Mouse (Mus musculus): Measurements from ENCODE around the gene Nacad. TPM values are rescaled to one million over a fixed set of nuclear protein-coding genes. Genes with fewer than 3 reads are reported as not detected.

Nacad gene
- polyA plus RNA-seq, 1 experiment, result 0.96 TPM

- Histone ChIP-seq H3K79me3 (ENCODE audit: low read depth) (peaks cover 13% of the 10 kb centered on the region), H3K4me3 (ENCODE audit: insufficient read depth, poor library complexity, severe bottlenecking) (no peak overlapping the region), H3K36me3 (ENCODE audit: control insufficient read depth, insufficient read depth) (peaks cover 46% of the 10 kb centered on the region), H3K27me3 (ENCODE audit: control insufficient read depth, insufficient read depth, insufficient read length) (no peaks in the 10 kb centered on the region), H3K79me2 (ENCODE audit: control insufficient read depth, insufficient read depth) (peaks cover 66% of the 10 kb centered on the region), H3ac (ENCODE audit: control insufficient read depth, insufficient read length, low read depth) (no peak overlapping the region)
- TF ChIP-seq CEBPB (IDR thresholded peaks at IDR 0.05; ENCODE audit: low read depth), result no peak
Observed at GRCm38 (mm10) chr11:6568584-6569409, 37.1 kb downstream of the Nacad start.

DNA sequence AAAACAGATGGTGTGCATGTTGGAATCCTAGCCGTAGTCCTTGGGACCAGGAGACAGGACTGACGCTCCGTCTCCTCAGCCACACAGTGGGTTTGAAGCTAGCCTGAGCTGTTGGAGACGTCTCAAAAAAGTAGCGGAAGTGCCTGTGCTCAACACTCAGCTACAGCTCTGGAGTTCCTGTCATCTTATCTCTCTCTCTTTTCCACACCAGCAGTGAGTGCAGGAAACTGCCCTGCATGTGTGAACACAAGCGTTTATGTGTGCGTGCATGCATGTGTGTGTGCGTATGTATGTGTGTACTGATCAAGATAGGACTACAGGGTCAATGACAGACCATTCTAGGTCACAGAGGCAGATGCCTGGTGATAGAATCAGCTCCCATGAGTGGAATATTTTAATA, 37.9 kb downstream of the Nacad start:
- Histone ChIP-seq H3K27me3 (ENCODE audit: control insufficient read depth, insufficient read depth, insufficient read length) (no peaks in the 10 kb centered on the region), H3K36me3 (ENCODE audit: control insufficient read depth, insufficient read depth) (peaks cover 43% of the 10 kb centered on the region), H3K4me3 (ENCODE audit: insufficient read depth, poor library complexity, severe bottlenecking) (no peak overlapping the region), H3ac (ENCODE audit: control insufficient read depth, insufficient read length, low read depth) (no peak overlapping the region), H3K79me2 (ENCODE audit: control insufficient read depth, insufficient read depth) (peaks cover 74% of the 10 kb centered on the region), H3K79me3 (ENCODE audit: low read depth) (peaks cover 18% of the 10 kb centered on the region)
- TF ChIP-seq CTCF (IDR thresholded peaks at IDR 0.05; ENCODE audit: control insufficient read depth, insufficient read depth, insufficient read length), result no peak
- no peak for TF ChIP-seq MYOD1 (IDR thresholded peaks at IDR 0.05; ENCODE audit: control insufficient read depth, insufficient read length, low read depth)
- TF ChIP-seq CEBPB (IDR thresholded peaks at IDR 0.05; ENCODE audit: low read depth), result no peak
- no peak for TF ChIP-seq FOSL1 (IDR thresholded peaks at IDR 0.05; ENCODE audit: insufficient read depth, low read length, poor library complexity, severe bottlenecking)
- no peak for TF ChIP-seq USF1 (IDR thresholded peaks at IDR 0.05; ENCODE audit: low read depth)
- no peak for TF ChIP-seq MYOG (IDR thresholded peaks at IDR 0.05; ENCODE audit: control insufficient read depth, extremely low read depth, insufficient read length)
- no peak for TF ChIP-seq MAX (IDR thresholded peaks at IDR 0.05)

DNA sequence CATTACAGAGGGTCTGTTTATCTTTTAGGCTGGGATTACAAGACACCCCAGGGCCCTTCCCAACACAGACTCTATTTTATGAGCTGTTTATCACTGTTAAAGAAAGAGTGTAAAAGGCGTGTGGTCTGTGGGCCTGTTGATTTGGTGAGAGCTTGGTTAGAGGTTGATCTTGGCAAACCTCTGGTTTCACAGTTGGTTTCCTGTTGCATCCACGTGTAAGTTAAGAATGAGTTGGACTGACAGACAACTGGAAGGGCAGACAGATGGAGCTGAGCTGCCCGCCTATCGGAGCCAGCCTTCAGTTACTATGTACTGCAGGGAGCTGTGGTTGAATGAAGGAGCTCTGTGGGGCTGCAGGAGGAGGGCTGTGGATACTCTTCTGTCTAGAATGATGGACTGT, 39.4 kb downstream of the Nacad start:
- no peak overlapping the region for H3ac ChIP-seq (ENCODE audit: control insufficient read depth, insufficient read length, low read depth)
- no peak overlapping the region for H3K4me3 ChIP-seq (ENCODE audit: insufficient read depth, poor library complexity, severe bottlenecking)
- peaks cover 42% of the 10 kb centered on the region for H3K36me3 ChIP-seq (ENCODE audit: control insufficient read depth, insufficient read depth)
- H3K27me3 ChIP-seq (ENCODE audit: control insufficient read depth, insufficient read depth, insufficient read length), result no peaks in the 10 kb centered on the region
- peaks cover 26% of the 10 kb centered on the region for H3K79me3 ChIP-seq (ENCODE audit: low read depth)
- H3K79me2 ChIP-seq (ENCODE audit: control insufficient read depth, insufficient read depth), result peaks cover 79% of the 10 kb centered on the region
- TF ChIP-seq CTCF (IDR thresholded peaks at IDR 0.05; ENCODE audit: control insufficient read depth, insufficient read depth, insufficient read length), result no peak
- no peak for TF ChIP-seq USF1 (IDR thresholded peaks at IDR 0.05; ENCODE audit: low read depth)
- TF ChIP-seq MAX (IDR thresholded peaks at IDR 0.05), result no peak

DNA sequence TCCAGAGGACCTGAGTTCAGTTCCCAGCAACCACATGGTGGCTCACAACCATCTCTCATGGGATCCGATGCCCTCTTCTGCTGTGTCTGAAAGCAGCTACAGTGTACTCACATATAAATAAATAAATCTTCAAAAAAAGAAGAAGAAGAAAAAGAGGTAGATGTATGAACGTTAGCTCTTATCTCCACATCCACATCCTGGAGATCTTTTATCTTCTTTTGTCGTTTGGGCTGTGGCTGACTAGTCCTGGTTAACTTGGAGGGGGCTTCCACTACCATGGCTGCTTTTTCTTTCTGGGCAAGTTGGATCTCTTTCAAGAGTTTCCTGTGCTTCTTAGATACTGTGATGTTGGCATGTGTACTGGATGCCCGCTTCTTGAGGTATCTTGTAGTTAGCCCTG, 42.7 kb downstream of the Nacad start:
- Histone ChIP-seq H3K79me3 (ENCODE audit: low read depth) (peaks cover 58% of the 10 kb centered on the region), H3K27me3 (ENCODE audit: control insufficient read depth, insufficient read depth, insufficient read length) (no peaks in the 10 kb centered on the region), H3K79me2 (ENCODE audit: control insufficient read depth, insufficient read depth) (peaks cover 88% of the 10 kb centered on the region), H3K36me3 (ENCODE audit: control insufficient read depth, insufficient read depth) (peaks cover 26% of the 10 kb centered on the region), H3ac (ENCODE audit: control insufficient read depth, insufficient read length, low read depth) (no peak overlapping the region), H3K4me3 (ENCODE audit: insufficient read depth, poor library complexity, severe bottlenecking) (no peak overlapping the region)
- TF ChIP-seq USF1 (IDR thresholded peaks at IDR 0.05; ENCODE audit: low read depth) (no peak), CTCF (IDR thresholded peaks at IDR 0.05; ENCODE audit: control insufficient read depth, insufficient read depth, insufficient read length) (no peak), MYOG (IDR thresholded peaks at IDR 0.05; ENCODE audit: control insufficient read depth, extremely low read depth, insufficient read length) (no peak), MAX (IDR thresholded peaks at IDR 0.05) (no peak), CEBPB (IDR thresholded peaks at IDR 0.05; ENCODE audit: low read depth) (no peak), MYOD1 (IDR thresholded peaks at IDR 0.05; ENCODE audit: control insufficient read depth, insufficient read length, low read depth) (no peak), FOSL1 (IDR thresholded peaks at IDR 0.05; ENCODE audit: insufficient read depth, low read length, poor library complexity, severe bottlenecking) (no peak)

- Histone ChIP-seq H3K27me3 (ENCODE audit: control insufficient read depth, insufficient read depth, insufficient read length) (no peaks in the 10 kb centered on the region), H3K79me3 (ENCODE audit: low read depth) (peaks cover 63% of the 10 kb centered on the region), H3K4me3 (ENCODE audit: insufficient read depth, poor library complexity, severe bottlenecking) (no peak overlapping the region), H3K79me2 (ENCODE audit: control insufficient read depth, insufficient read depth) (peaks cover 89% of the 10 kb centered on the region), H3K36me3 (ENCODE audit: control insufficient read depth, insufficient read depth) (peaks cover 30% of the 10 kb centered on the region), H3ac (ENCODE audit: control insufficient read depth, insufficient read length, low read depth) (no peak overlapping the region)
- TF ChIP-seq MYOD1 (IDR thresholded peaks at IDR 0.05; ENCODE audit: control insufficient read depth, insufficient read length, low read depth), result no peak
- no peak for TF ChIP-seq CEBPB (IDR thresholded peaks at IDR 0.05; ENCODE audit: low read depth)
- TF ChIP-seq MAX (IDR thresholded peaks at IDR 0.05), result no peak
- no peak for TF ChIP-seq FOSL1 (IDR thresholded peaks at IDR 0.05; ENCODE audit: insufficient read depth, low read length, poor library complexity, severe bottlenecking)
- TF ChIP-seq MYOG (IDR thresholded peaks at IDR 0.05; ENCODE audit: control insufficient read depth, extremely low read depth, insufficient read length), result no peak
- no peak for TF ChIP-seq CTCF (IDR thresholded peaks at IDR 0.05; ENCODE audit: control insufficient read depth, insufficient read depth, insufficient read length)
- TF ChIP-seq USF1 (IDR thresholded peaks at IDR 0.05; ENCODE audit: low read depth), result no peak
Observed at GRCm38 (mm10) chr11:6562359-6562758, 43.5 kb downstream of the Nacad start.

DNA sequence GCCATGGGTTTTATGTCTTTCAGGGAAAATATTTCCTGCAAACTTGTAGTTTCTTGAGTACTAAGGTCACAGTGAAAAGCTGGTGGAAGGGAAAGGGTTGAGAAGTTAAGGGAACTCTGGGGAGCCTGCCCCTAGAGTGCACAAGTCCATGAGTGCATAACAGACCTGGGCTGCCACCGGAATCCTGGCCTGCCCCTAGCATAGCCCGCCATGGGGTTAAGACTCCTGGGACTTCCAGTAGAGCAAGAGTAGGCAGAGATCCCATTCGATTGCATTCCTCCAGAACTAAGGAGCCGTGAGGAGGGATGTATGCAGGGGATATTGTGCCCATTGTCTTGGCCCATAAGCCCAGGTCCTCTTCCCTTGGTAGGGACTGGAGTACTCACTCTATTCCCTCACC, 44.4 kb downstream of the Nacad start:
- TF ChIP-seq USF1 (IDR thresholded peaks at IDR 0.05; ENCODE audit: low read depth) (no peak), MYOG (IDR thresholded peaks at IDR 0.05; ENCODE audit: control insufficient read depth, extremely low read depth, insufficient read length) (no peak), MAX (IDR thresholded peaks at IDR 0.05) (no peak), CTCF (IDR thresholded peaks at IDR 0.05; ENCODE audit: control insufficient read depth, insufficient read depth, insufficient read length) (no peak), CEBPB (IDR thresholded peaks at IDR 0.05; ENCODE audit: low read depth) (no peak), FOSL1 (IDR thresholded peaks at IDR 0.05; ENCODE audit: insufficient read depth, low read length, poor library complexity, severe bottlenecking) (no peak), MYOD1 (IDR thresholded peaks at IDR 0.05; ENCODE audit: control insufficient read depth, insufficient read length, low read depth) (no peak)
- Histone ChIP-seq H3K27me3 (ENCODE audit: control insufficient read depth, insufficient read depth, insufficient read length) (no peaks in the 10 kb centered on the region), H3ac (ENCODE audit: control insufficient read depth, insufficient read length, low read depth) (no peak overlapping the region), H3K79me3 (ENCODE audit: low read depth) (peaks cover 72% of the 10 kb centered on the region), H3K4me3 (ENCODE audit: insufficient read depth, poor library complexity, severe bottlenecking) (no peak overlapping the region), H3K36me3 (ENCODE audit: control insufficient read depth, insufficient read depth) (peaks cover 39% of the 10 kb centered on the region), H3K79me2 (ENCODE audit: control insufficient read depth, insufficient read depth) (peaks cover 89% of the 10 kb centered on the region)
